Mouse (Mus musculus) ES-E14 (cell line): ENCODE results near the gene Ranbp1.

Experiments
- CHD2 ChIP-seq: IDR thresholded peaks from 2 replicates; pipeline ENCODE4 v1.6.1; 2014; ENCODE audit warnings: mild to moderate bottlenecking, low read depth, low read length, inconsistent platforms
- HCFC1 ChIP-seq: IDR thresholded peaks from 2 replicates; pipeline ENCODE4 v1.6.1; 2012; ENCODE audit warnings: low read length, inconsistent platforms, borderline replicate concordance; ENCODE audit not compliant: insufficient read depth
- MAFK ChIP-seq: IDR thresholded peaks from 2 replicates; pipeline ENCODE4 v1.6.1; 2014; ENCODE audit warnings: mild to moderate bottlenecking, low read depth, low read length, inconsistent platforms; ENCODE audit not compliant: insufficient read depth
- ZC3H11A ChIP-seq: IDR thresholded peaks from 2 replicates; pipeline ENCODE4 v1.6.1; 2012; ENCODE audit warnings: low read depth, mild to moderate bottlenecking, inconsistent platforms, low read length, borderline replicate concordance
- ZNF384 ChIP-seq: IDR thresholded peaks from 2 replicates; pipeline ENCODE4 v1.6.1; 2012; ENCODE audit warnings: low read depth, low read length, inconsistent platforms

GRCm38 (mm10) chr16:18265024-18265423, 16.5 kb upstream of the Ranbp1 start:
- TF ChIP-seq MAFK (no peak), ZC3H11A (no peak), CHD2 (no peak), ZNF384 (no peak), HCFC1 (no peak)
